Mouse (Mus musculus) heart, adult 11 months (tissue): ENCODE measurements around the gene Ankmy2.
A peak's percentile ranks its signal among the peaks of the same experiment; 100 is the strongest.

Experiments
- DNase-seq: peaks from one replicate; pipeline ENCODE4 v3.0.0; 2022

Ankmy2 gene

DNA sequence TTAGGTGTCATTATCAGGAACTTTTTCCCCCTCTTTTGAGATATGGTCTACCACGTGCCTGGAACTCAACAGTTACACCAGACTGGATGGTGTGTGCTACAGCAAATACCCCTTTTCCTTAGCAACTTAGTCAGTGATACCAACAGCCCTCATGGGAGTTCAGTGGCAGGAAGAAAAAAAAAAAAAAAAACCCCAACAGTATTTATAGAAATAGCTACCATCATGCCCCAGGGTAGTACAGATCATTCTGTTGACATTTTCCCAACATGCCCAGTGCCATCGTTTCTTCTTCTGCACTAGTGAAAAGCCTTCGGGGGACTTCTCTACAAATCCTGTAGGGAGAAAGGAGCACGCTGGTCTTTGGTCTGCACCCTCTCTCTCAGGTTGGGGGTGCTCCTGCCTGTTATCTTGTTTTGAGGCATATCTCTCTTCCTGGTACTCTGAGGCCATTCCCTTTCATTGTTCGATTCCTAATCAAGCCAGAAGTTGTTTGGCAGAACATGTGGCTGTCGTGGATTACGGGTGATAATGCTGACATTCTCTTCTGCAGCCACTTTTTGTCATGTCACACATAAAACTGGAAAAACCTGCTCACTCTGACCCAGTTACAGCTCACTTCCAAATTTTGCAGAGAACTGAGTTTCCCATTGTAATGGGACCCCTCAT, 7.3 kb downstream of the Ankmy2 start:
- peak; percentile 76 for DNase-seq

DNA sequence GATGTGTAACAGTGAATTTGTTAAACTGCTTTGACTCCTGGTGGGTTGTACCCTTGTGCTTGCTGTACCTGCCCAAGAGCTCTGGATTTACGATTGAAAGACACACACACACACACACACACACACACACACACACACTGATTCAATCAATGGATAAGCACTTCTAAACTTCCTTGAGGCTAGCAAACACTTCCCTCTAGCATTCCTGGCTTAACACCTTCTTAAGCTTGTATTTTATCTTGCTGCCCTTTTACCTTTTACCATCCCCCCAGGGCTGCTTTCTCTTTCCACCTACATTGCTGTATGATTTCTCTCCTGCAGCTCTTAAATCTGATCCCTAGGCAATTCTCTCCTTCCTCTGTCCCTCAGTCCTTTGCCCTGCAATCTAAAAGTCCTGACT, 8.4 kb downstream of the Ankmy2 start:
- DNase-seq: no peak

DNA sequence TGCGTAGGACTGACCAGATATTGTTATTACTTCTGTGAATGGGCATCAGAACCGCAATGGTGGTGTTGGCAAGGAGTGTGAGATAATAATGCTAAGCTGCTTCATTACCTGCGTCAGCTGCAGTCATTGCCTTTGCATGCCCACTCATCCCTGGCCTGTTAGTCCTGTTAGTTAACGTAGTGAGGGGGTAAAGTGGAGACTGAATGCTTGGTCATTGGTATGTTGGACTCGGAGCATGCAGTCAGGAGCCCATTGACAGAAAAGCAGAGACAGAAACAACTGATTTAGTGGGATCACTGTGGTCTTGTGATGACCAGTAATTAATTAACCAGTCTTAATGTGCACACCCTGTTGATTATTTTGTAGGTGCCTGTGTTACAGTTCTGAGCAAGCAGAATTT, 20.3 kb downstream of the Ankmy2 start:
- DNase-seq: peak; percentile 71

DNA sequence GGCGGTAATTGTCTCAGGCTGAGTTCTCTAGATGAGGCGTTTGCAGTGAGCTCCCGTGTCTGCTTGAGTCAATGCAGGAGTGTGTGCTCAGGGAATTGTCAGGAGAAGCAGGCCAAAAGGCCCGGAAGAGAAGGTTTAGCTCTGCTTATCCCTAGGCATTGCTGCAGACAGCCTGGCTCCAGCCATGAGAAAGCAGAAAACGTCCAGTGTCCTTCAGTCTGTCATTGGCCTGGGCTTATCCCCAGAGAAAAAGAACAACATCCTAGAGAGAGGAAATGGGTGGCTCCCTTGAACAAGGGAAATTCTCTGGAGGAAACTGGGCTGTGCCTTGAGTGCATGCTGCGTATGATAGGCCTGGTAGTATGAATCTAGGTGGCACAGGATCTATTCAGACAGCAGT, 25.7 kb downstream of the Ankmy2 start:
- peak; percentile 99 for DNase-seq

DNA sequence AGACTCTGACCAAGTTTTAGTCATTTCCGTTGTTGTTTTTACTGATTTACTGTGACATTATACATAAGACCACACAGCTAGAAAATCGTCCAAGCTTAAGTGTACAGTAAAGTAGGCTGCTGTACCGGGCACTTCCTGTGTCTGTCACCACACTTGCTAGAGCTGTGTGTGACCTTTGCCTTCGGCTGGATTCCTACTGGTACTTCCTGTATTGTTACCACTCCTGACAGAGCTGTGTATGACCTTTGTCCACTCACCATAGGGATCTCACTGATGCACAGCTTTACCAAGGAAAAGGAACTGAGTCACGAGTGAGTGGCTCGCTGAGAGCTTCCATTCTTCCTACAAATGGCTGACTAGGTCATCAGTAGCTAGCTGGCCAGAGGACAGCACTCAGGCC, 30.2 kb downstream of the Ankmy2 start:
- peak; percentile 79 for DNase-seq

DNA sequence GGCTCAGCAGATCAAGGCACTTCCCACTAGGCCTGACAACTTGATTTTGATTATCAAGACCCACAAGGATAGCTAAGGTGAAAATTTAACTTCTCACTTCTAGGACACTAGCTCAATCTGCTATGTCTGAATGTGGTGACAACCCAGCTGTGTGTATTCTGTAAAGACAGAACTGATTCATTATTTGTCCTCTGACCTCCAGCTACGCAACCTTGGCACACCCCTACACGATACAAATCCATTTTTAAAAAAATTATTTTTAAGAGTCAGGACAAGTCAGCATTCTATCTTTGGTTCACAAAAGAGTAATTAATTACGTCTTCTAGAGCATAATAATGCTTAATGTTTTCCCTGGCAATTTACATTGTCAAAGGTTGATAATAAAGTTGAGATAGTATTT, 32.7 kb downstream of the Ankmy2 start:
- peak; percentile 23 for DNase-seq

DNA sequence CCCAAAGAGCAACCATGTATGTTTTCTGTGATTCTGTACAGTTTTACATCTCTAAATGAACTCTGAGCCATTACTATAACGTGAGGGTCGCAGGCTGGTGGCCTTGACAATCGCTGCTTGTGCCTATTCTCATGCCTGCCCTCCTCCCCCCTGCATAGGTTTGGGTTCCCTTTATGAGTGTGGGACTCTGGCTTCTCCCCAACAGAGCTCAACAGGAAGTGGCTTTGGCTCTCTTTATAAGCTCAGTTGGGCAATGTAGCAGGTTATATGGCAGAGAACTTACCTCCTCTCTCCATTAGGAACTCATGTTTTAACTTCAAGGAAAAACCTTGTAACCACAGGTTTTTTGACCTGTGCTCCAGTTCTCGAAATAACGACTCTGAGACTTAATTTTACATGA, 33.4 kb downstream of the Ankmy2 start:
- DNase-seq: peak; percentile 35

DNA sequence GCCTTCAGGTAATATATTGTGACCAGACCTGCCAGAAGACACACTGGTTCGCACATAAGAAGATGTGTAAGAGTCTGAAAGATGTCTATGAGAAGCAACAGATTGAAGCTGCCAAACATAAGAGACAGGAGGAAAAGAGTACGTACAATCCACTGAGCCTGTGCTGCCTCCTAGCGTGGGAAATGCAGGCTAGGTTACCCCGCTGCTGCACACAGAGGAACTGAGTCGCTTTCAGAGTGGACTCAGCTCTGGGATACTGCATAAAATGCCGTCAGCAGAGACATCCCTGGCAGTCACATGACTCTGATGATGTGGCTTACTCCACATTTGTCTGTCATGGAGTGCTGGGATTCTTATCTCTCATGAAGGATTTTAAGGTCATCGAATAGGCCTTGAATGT, 38.1 kb downstream of the Ankmy2 start:
- peak; percentile 85 for DNase-seq

DNA sequence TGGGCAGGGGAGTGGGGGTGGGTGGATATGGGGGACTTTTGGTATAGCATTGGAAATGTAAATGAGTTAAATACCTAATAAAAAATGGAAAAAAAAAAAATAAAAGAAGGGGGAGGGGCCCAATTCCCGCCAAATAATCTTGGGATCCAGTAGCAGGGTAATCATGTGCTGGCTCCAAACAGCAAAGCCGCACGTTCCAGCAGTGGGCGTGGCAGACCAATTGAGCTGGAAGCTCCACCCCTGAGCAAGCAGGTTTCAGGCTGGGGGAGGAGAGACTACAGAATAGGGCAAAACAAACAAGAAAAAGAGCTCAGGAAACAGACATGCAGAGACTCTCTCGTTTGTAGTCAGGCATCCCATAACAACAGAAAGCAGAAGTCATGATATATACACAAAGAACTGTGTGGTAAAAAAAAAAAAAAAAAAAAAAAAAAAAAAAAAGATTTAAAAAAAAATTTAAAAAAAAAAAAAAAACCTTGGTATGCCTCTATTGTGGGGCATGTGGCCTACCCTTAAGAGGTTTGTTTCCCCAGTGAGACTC, 48.7 kb downstream of the Ankmy2 start:
- peak; percentile 40 for DNase-seq

DNA sequence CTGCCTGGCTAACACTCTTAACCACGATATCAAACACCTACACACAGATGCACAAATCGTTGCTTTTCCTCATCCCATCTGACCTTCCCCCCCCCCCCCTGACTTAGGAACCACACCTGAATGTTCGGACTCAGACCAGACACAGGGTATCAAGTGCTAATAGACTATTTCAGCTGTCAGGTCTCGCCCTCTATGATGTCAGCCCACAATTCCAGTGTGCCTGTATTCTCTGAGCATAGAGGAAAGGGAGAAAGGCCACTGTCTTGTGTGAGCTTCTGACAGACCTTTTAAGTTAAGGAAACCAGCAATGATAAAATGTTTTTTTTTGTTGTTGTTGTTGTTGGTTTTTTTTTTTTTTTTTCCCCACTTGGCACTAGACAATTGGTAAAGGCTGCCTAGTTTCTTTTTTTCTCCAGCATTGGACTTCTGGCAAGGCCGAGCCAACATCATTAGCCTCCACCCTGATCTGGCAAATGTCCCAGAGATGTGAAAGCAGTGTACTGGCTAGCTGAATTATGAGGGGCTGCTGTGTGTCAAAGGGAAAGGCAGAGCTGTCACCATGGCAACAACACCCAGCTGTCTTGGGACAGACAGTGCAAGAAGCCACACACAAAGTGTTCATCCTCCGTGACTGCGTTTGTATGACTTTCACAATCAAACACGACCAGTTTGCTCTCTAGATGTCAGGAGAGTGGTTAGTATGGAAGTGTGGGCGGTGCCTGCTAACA, 50.3 kb downstream of the Ankmy2 start:
- peak; percentile 98 for DNase-seq

DNA sequence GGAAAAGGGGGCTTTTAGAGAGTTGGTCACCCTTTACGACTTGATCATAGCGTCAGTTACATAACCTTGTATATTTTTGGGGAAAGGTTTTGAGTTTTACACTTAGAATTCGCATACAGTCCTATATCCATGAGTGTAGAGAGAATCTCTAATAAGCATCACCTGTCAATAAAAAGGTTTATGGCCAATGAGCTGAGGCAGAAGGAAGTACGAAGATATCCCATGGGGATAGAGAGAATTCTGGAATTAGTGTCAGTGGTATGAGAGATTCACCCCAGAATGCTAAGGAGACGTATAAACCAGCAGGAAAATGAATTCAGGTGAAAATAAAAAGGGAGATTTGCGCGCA, 50.9 kb downstream of the Ankmy2 start:
- no peak for DNase-seq

DNA sequence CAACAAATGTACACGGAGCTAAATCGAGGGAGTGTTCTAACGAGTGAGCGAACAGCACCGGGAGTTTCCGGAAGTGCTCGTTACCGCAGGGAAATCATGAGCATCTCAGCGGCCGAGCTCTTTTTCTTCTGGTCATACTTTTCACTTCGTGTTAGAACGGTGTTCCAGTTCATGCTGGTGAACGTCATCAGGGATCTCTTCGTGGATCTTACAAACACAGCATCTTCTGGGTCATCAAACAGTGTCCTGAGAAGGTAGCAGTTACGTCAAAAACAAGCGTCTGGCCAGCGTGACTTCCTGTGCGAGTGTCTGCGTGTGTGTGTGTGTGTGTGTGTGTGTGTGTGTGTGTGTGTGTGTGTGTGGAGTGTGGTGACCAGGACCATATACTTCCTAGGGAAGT, 51.5 kb downstream of the Ankmy2 start:
- DNase-seq: peak; percentile 78

DNA sequence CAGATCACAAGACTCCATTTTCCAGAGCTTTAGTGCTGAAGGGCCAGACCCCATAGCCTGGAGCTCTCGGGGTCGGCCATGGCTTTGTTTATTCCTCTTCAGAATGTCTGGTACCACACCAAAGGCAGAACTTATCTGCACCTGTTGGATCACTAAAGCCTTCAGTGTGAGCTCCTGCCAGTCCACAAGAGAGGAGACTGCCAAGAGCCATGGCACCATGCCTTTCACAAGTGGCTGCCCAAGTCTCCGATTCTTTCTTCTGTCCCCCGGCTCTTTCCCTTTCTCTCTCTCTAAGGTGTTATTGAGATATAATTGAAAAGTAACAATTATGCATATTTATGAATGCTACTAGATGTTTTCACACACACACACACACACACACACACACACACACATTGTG, 53.2 kb downstream of the Ankmy2 start:
- DNase-seq: no peak

DNA sequence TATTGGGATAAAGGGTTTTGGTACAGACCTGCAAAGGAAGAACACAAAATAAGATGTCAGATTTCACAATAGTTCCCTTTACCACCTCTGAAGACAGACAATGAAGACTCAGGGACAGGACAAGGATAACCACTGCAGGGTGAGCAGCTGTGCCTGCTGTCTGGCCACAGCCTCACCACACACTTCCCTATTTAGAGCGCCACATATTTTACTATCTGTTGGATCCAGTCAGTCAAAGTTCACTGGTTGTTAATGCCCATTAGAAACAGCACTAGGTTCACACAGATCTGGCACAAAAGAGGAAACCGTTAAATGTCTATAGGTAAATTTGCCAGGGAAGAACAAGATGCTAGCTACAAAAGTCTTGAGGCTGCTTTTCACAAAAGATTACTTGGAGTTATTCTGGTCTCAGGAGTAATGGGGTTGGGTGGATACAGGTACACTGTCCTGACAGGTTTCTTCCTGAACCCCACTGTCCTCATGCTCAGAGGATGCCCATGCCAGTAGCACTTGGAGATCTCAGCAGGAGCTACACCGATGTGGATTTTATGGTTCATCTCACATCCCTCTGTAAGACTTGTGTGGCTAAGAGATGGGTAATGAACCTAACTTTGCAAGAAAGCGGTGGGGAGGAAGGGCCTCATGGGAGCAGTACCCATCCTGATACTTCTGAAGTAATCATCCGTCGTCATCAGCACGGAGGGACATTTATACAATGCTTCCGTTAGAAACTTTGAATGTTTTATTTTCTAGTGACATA, 57.7 kb downstream of the Ankmy2 start:
- DNase-seq: peak; percentile 41

DNA sequence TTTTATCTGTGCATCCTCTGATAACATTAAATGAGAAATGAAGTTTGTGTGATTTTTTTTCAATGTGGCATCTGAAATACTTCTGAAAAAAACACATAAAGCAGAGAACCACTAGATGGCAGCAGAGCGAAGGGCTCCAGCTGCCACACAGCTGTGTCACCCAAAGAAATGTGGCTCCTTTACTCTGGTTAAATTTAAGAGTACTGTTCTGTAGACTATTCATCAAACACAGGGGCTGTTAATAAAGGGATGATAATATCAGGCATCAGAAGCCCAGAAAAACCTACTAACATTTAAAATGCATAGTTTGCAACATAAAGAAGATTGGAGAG, 58.2 kb downstream of the Ankmy2 start:
- no peak for DNase-seq

DNA sequence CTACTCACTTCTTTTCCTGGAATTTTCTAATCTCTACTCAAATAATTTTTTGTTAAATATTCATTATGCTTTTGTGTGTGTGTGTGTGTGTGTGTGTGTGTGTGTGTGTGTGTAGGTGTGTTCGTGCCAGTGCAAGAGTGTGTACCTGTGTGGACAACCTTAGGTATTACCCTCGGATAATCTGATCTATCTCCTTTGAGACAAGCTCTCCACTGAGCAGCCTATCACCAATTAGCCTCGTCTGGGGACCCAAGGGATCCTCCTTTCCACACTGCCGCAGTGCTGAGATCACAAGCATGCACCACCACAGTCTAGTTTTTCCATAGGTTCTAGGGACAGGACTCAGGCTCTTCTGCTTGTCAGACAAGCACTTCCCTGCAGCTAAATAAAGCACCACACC, 59.3 kb downstream of the Ankmy2 start:
- DNase-seq: no peak

DNA sequence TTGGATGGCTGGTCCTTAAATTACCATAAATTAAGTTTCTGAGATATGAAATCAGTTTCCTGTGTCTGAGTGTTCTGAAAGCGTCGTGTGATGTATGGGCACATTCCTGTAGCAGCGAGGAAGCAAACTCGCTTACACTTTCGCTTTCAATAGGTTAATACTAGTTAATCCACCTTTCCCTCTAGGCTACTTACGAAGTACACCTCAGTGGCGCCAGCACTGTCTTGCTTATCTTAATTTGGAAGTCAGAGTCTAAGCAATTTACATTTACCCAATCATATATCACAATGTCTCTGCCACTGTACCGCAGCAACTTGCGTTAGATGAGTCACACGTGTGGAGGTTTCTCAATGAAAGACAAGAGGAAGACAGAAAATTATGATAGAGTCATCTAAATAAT, 60.0 kb downstream of the Ankmy2 start:
- DNase-seq: no peak

DNA sequence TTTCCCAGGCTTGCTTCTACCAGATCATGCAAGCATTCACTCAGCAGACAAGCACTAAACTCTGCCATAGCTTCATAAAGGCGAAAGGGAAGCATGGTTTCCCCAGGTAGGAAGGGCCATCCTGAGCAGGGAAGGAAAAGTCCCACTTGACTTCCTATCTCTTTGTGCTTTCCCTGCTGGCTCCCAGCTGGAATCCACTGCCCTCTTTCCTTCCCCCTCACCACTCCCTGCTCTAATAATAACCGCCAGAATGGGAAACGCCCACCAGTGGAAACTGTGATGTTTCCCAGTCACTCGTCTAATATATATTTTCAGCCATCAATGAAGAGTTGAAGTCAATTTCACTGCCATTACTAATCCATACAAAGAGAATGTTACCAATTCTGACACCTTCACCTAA, 67.5 kb downstream of the Ankmy2 start:
- peak; percentile 95 for DNase-seq

DNA sequence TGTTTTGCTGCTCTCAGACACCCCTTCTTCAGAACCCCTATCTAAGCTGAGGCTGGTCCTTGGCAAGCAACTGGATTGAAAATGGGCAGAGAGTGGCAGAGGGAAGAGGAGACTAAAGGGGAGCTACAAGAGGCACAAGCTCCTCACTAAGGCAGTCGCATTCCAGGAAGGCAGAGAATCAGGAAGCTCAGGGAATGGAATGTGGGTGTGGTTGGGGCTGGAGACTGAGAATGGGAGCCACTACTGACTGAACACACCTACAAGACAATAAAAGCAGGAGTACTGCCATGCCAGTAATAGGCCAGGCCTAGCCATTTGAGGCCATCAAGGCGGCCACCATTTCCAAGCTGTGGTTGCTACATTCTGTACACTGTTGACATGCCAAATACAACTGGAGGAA, 74.5 kb downstream of the Ankmy2 start:
- DNase-seq: no peak

DNA sequence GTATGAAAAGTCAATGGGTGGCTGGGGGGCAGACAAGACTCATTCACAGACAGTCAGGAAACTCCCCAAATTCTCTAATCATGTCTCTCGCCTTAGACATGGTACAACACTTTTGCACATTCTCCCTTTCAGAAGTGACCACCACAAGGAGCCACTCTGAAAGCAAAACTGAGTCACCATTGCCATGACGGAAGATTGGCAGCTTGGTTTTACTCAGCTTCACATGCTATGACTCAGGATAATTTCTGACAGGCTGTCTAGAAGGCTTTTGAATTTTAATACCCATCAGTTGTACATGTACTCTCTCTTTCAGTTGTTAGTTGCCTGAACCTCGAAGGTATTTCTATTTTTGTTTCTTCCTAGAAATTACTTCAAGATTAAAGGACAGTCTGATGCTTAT, 84.3 kb downstream of the Ankmy2 start:
- no peak for DNase-seq
